Mouse (Mus musculus) CH12.LX (cell line): ENCODE data around the gene Adtrp. TPM values are rescaled to one million over a fixed set of nuclear protein-coding genes. Genes with fewer than 3 reads are reported as not detected.

ENCODE experiments used
- DNase-seq: peaks from one replicate; pipeline ENCODE4 v3.0.0-alpha.2; 2013; ENCODE audit errors: extremely low read depth
- H3K27ac ChIP-seq: 2 replicates; pipeline ENCODE4 v1.5.1; 2012; ENCODE audit warnings: low read depth, mild to moderate bottlenecking, control low read depth, moderate library complexity; ENCODE audit not compliant: insufficient read depth
- H3K27me3 ChIP-seq: replicated peaks from 2 replicates; pipeline ENCODE3; 2012; ENCODE audit warnings: inconsistent platforms
- H3K36me3 ChIP-seq, 2 experiments: replicated peaks in 1 of 2; 2 replicates each; pipeline versions ENCODE3 to v1.6.1; 2012; ENCODE audit warnings: inconsistent platforms in 1 of 2, low read length in 1 of 2, mild to moderate bottlenecking in 1 of 2, mixed read lengths in 1 of 2, moderate library complexity in 1 of 2; ENCODE audit not compliant: control insufficient read depth in 1 of 2, insufficient read depth in 1 of 2
- H3K4me1 ChIP-seq, 2 experiments: 2 replicates each; pipeline ENCODE4 v1.6.1; 2012; ENCODE audit warnings: inconsistent platforms in 1 of 2, moderate library complexity in 1 of 2; ENCODE audit not compliant: insufficient read depth in 2 of 2, control insufficient read depth in 1 of 2
- H3K4me2 ChIP-seq: 2 replicates; pipeline ENCODE4 v1.6.1; 2012; ENCODE audit warnings: low read depth, mild to moderate bottlenecking, control low read depth; ENCODE audit not compliant: poor library complexity, insufficient read depth, severe bottlenecking
- H3K4me3 ChIP-seq, 3 experiments: fragments of 150-350 bp in 1 of 3; sonication (generic) in 1 of 3; replicated peaks in 1 of 3; 2 replicates each; pipeline versions ENCODE3 to v1.5.1; 2011 to 2012; ENCODE audit warnings: low read depth in 2 of 3, low read length in 2 of 3, mild to moderate bottlenecking in 2 of 3, moderate library complexity in 2 of 3, control low read depth in 1 of 3, improper control_type of control experiment in 1 of 3, inconsistent platforms in 1 of 3, mixed read lengths in 1 of 3; ENCODE audit not compliant: poor library complexity in 1 of 3
- H3K79me2 ChIP-seq: replicated peaks from 2 replicates; pipeline ENCODE4 v1.6.1; 2012; ENCODE audit warnings: mild to moderate bottlenecking, moderate library complexity; ENCODE audit not compliant: control insufficient read depth, poor library complexity, insufficient read depth, severe bottlenecking; ENCODE audit errors: extremely low read depth
- H3K9ac ChIP-seq: 2 replicates; pipeline ENCODE4 v1.6.1; 2012; ENCODE audit warnings: low read depth, mild to moderate bottlenecking, control low read depth, moderate library complexity; ENCODE audit not compliant: insufficient read depth
- H3K9me3 ChIP-seq: replicated peaks from 2 replicates; pipeline ENCODE3; 2012; ENCODE audit warnings: low read length, inconsistent platforms, mixed read lengths
- CHD1 ChIP-seq: IDR thresholded peaks from 2 replicates; pipeline ENCODE4 v1.6.1; 2012; ENCODE audit warnings: low read depth, low read length, improper control_type of control experiment, inconsistent platforms
- ETS1 ChIP-seq: conservative IDR thresholded peaks from 2 replicates; pipeline ENCODE4 v1.6.1; 2012; ENCODE audit warnings: low read depth, mild to moderate bottlenecking, inconsistent platforms, low read length, improper control_type of control experiment, moderate library complexity
- JUN ChIP-seq: IDR thresholded peaks from 2 replicates; pipeline ENCODE4 v1.6.1; 2011; ENCODE audit warnings: low read depth, mild to moderate bottlenecking, low read length, improper control_type of control experiment, moderate library complexity; ENCODE audit not compliant: insufficient read depth
- JUND ChIP-seq: conservative IDR thresholded peaks from 2 replicates; pipeline ENCODE4 v1.6.1; 2011; ENCODE audit warnings: low read depth, low read length, improper control_type of control experiment
- MAZ ChIP-seq: IDR thresholded peaks from 2 replicates; pipeline ENCODE4 v1.6.1; 2012; ENCODE audit warnings: low read depth, mild to moderate bottlenecking, inconsistent platforms, low read length, improper control_type of control experiment, moderate library complexity
- NELFE ChIP-seq: IDR thresholded peaks from 2 replicates; pipeline ENCODE4 v1.6.1; 2011; ENCODE audit warnings: low read depth, low read length, improper control_type of control experiment
- PAX5 ChIP-seq: IDR thresholded peaks from 2 replicates; pipeline ENCODE4 v1.6.1; 2012; ENCODE audit warnings: low read length, inconsistent platforms, mixed read lengths
- POLR2A ChIP-seq: IDR thresholded peaks from 2 replicates; pipeline ENCODE4 v1.6.1; 2011; ENCODE audit warnings: low read depth, mild to moderate bottlenecking, improper control_type of control experiment, low read length
- RAD21 ChIP-seq: IDR thresholded peaks from 2 replicates; pipeline ENCODE4 v1.6.1; 2011; ENCODE audit warnings: low read depth, mild to moderate bottlenecking, low read length, improper control_type of control experiment, moderate library complexity
- SMC3 ChIP-seq: IDR thresholded peaks from 2 replicates; pipeline ENCODE4 v1.6.1; 2011; ENCODE audit warnings: low read depth, low read length, improper control_type of control experiment
- TBP ChIP-seq: conservative IDR thresholded peaks from 2 replicates; pipeline ENCODE4 v1.6.1; 2011; ENCODE audit warnings: low read depth, low read length, improper control_type of control experiment
- USF1 ChIP-seq: IDR thresholded peaks from 2 replicates; pipeline ENCODE4 v1.6.1; 2014; ENCODE audit warnings: low read depth, mild to moderate bottlenecking, inconsistent platforms, low read length, improper control_type of control experiment
- USF2 ChIP-seq: conservative IDR thresholded peaks from 2 replicates; pipeline ENCODE4 v1.6.1; 2011; ENCODE audit warnings: low read depth, low read length, improper control_type of control experiment
- ZNF384 ChIP-seq: IDR thresholded peaks from 2 replicates; pipeline ENCODE4 v1.6.1; 2012; ENCODE audit warnings: low read depth, low read length, improper control_type of control experiment, inconsistent platforms
- dilution Hi-C: fragments of 300-500 bp; cut with MboI; formaldehyde crosslinking; loops from 2 replicates; pipeline ENCODE4 v1.14.3; 2020; ENCODE audit warnings: low sequenced_read_pairs; ENCODE audit not compliant: extremely low pct_unique_long_range_greater_than_20kb, extremely low pct_ligation_motif_present
- in situ Hi-C: fragments of 300-500 bp; cut with MboI; formaldehyde crosslinking; loops from 3 replicates; pipeline ENCODE4 v1.14.3; 2019; ENCODE audit warnings: low sequenced_read_pairs, low pct_ligation_motif_present, low pct_unique_long_range_greater_than_20kb, mixed read lengths
- polyA plus RNA-seq: library from polyadenylated mRNA; unstranded; fragments of >175 nt; gene quantifications from 2 replicates; pipeline ENCODE4 v1.2.1, GENCODE M21; 2012; ENCODE audit warnings: low read depth; ENCODE audit not compliant: insufficient read length
- total RNA-seq, 2 experiments: library from RNA; depleted of rRNA; stranded (reverse); fragments of 300-350 nt in 1 of 2; fragments of >200 nt in 1 of 2; gene quantifications; 2 replicates each; pipeline ENCODE4 v1.2.3; 2012 to 2014

The Adtrp gene
- total and polyA plus RNA-seq, 3 experiments = 4.2 to 37.1 (median 7.2) TPM

- Histone ChIP-seq H3K27me3 (no peaks in the 10 kb centered on the region), H3K79me2 (no peaks in the 10 kb centered on the region), H3K9ac (no peak overlapping the region), H3K4me1 (peaks cover 18 to 47% of the 10 kb centered on the region in 2 experiments), H3K4me3 (no peak overlapping the region), H3K4me2 (no peak overlapping the region), H3K9me3 (no peaks in the 10 kb centered on the region), H3K36me3 (no peaks in the 10 kb centered on the region), H3K27ac (no peak overlapping the region)
- in situ Hi-C loops = no loop called here
- dilution Hi-C loops = no loop called here
- TF ChIP-seq TBP (no peak), POLR2A (no peak), JUN (no peak), USF2 (no peak)
- no peak for DNase-seq
These were observed 88.7 kb downstream of the Adtrp start for GRCm38 (mm10) chr13:41758550-41759465.

GRCm38 (mm10) chr13:41753114-41753513 is 94.4 kb downstream of the Adtrp start:
- Histone ChIP-seq H3K36me3 (no peaks in the 10 kb centered on the region), H3K27ac (no peak overlapping the region), H3K4me1 (peaks cover 9 to 31% of the 10 kb centered on the region in 2 experiments; a peak in 3 of 4 replicates), H3K9ac (no peak overlapping the region), H3K27me3 (no peaks in the 10 kb centered on the region), H3K4me2 (no peak overlapping the region), H3K79me2 (no peaks in the 10 kb centered on the region), H3K9me3 (no peaks in the 10 kb centered on the region), H3K4me3 (no peak overlapping the region)
- dilution Hi-C loops = no loop called here
- TF ChIP-seq NELFE (no peak), ETS1 (no peak), SMC3 (no peak), PAX5 (no peak), ZNF384 (no peak), MAZ (no peak), CHD1 (no peak), TBP (no peak), USF1 (no peak), RAD21 (no peak), JUND (no peak)
- in situ Hi-C loops = no loop called here
- no peak for DNase-seq
